Mouse (Mus musculus): Measurements from ENCODE around the gene Gtf2i. TPM values are rescaled to one million over a fixed set of nuclear protein-coding genes. Genes with fewer than 3 reads are reported as not detected.

The Gtf2i gene
- total and polyA plus RNA-seq, 3 experiments: 67.8 to 210 (median 187) TPM

DNA sequence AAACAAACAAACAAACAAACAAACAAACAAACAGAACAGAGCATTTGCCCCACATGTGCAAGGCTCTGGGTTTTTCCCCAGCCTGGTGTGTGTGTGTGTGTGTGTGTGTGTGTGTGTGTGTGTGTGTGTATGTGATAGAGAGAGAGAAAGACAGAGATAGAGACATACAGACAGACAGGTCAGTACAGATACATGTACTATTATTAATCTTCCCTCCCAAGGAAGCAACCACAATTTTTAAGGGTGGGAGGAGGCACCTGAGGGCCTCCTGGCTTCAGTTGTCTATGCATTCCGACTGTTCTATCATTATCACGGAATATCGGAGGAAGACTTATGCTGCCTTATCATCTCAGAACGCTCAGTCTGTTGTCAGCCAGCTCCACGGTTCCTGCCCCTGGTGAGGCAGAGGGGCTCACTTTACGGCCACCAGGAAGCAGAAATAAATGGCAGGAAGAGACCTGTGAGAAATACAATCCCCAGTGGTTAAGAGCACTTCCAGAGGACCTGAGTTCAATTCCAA, 14.0 kb upstream of the Gtf2i start:
- intact Hi-C loops (cut with DNase I): no loop called here
- H3K79me2 ChIP-seq (replicated peaks; ENCODE audit: control insufficient read depth, insufficient read depth, low read length): no peaks in the 10 kb centered on the region
- TF ChIP-seq EP300 (IDR thresholded peaks at IDR 0.05; ENCODE audit: insufficient read depth, low read depth, low read length) (no peak), CTCF (IDR thresholded peaks at IDR 0.05) (no peak), POLR2A (IDR thresholded peaks at IDR 0.05; ENCODE audit: insufficient read depth, low read depth, low read length) (no peak)
- WGBS: 36% methylated on average over 6 of the region's 6 CpGs
- H3K27ac ChIP-seq: no peak overlapping the region
- no peak overlapping the region for H3K4me3 ChIP-seq
- DNase-seq: no peak
- no peaks in the 10 kb centered on the region for H3K36me3 ChIP-seq (ENCODE audit: control insufficient read depth, insufficient read depth, low read length)
- no peaks in the 10 kb centered on the region for H3K27me3 ChIP-seq (ENCODE audit: control insufficient read depth, insufficient read depth, low read length)
- H3K9ac ChIP-seq (ENCODE audit: low read depth, low read length): no peak overlapping the region
- H3K4me1 ChIP-seq (ENCODE audit: control insufficient read depth, insufficient read depth, low read length): peaks cover 1% of the 10 kb centered on the region; the same call in 1 of the 2 replicates

DNA sequence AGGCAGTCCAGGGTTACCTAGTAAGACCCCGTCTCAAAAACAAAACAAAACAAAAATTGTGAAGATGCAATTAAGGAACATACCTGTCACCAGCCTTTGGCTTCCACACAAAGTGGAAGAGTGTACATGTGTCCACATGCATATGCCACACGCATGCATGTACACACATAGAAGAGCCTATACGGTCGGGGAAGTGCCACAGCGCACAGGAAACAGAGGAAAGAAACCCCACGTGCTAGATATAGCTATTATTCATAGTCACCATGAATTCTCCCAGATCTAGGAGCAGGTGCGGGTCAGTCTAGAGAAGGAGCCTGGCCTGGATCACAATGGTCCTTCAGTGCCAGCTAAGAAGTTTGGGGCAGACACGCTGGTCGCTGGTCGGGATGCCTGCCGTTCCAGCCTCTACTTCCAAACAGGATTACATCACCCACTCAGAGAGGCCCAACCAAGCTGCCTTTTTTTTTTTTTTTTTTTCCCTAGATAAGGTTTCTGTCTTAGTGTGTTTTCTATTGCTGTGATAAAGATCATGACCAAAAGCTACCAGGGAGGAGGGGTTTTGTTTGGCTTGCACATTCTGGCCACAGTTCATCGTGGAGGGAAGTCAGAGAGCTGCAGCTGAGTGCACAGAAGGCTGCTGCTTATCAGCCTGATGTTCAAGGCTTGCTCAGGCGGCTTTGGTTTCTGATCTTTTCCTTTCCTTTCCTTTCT, 11.5 kb upstream of the Gtf2i start:
- H3K79me2 ChIP-seq (replicated peaks; ENCODE audit: control insufficient read depth, insufficient read depth, low read length): no peaks in the 10 kb centered on the region
- H3K4me1 ChIP-seq (ENCODE audit: control insufficient read depth, insufficient read depth, low read length): peaks cover 1% of the 10 kb centered on the region; the same call in 1 of the 2 replicates
- no peak overlapping the region for H3K27ac ChIP-seq
- WGBS: 44% methylated on average over 13 of the region's 13 CpGs
- no peak for DNase-seq
- intact Hi-C loops (cut with DNase I): no loop called here
- H3K4me3 ChIP-seq: no peak overlapping the region
- no peaks in the 10 kb centered on the region for H3K27me3 ChIP-seq (ENCODE audit: control insufficient read depth, insufficient read depth, low read length)
- no peak overlapping the region for H3K9ac ChIP-seq (ENCODE audit: low read depth, low read length)
- no peak for TF ChIP-seq POLR2A (IDR thresholded peaks at IDR 0.05; ENCODE audit: insufficient read depth, low read depth, low read length)
- TF ChIP-seq CTCF (IDR thresholded peaks at IDR 0.05): no peak
- TF ChIP-seq EP300 (IDR thresholded peaks at IDR 0.05; ENCODE audit: insufficient read depth, low read depth, low read length): no peak
- no peaks in the 10 kb centered on the region for H3K36me3 ChIP-seq (ENCODE audit: control insufficient read depth, insufficient read depth, low read length)

DNA sequence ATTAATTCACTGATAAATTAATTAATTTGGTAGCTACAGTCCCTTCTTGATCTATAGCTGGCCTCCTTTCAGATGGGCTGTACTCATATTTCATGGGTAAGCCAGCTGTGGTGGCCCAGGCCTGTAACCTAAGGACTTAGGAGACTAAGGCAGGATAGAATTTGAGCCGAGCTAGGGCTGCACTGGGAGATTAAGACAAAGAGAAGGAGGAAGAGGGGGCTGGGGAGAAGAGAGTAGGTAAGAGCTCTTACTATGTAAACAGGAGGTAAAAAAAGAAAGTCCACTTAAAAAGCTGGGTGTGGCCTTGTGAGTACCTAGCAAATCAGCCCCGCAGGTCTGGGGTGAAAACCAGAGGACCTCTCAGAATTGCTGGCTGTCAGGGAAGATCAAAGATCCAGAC, 9.3 kb upstream of the Gtf2i start:
- H3K4me3 ChIP-seq: no peak overlapping the region
- no peaks in the 10 kb centered on the region for H3K27me3 ChIP-seq (ENCODE audit: control insufficient read depth, insufficient read depth, low read length)
- TF ChIP-seq CTCF (IDR thresholded peaks at IDR 0.05): no peak
- no peak overlapping the region for H3K9ac ChIP-seq (ENCODE audit: low read depth, low read length)
- H3K79me2 ChIP-seq (replicated peaks; ENCODE audit: control insufficient read depth, insufficient read depth, low read length): no peaks in the 10 kb centered on the region
- H3K4me1 ChIP-seq (ENCODE audit: control insufficient read depth, insufficient read depth, low read length): no peaks in the 10 kb centered on the region
- H3K36me3 ChIP-seq (ENCODE audit: control insufficient read depth, insufficient read depth, low read length): no peaks in the 10 kb centered on the region
- 48% methylated on average over 2 of the region's 2 CpGs for WGBS
- H3K27ac ChIP-seq: no peak overlapping the region
- no peak for DNase-seq
- intact Hi-C loops (cut with DNase I): no loop called here

- H3K27ac ChIP-seq: no peak overlapping the region
- no peaks in the 10 kb centered on the region for H3K79me2 ChIP-seq (replicated peaks; ENCODE audit: control insufficient read depth, insufficient read depth, low read length)
- 79% methylated on average over 13 of the region's 13 CpGs for WGBS
- intact Hi-C loops (cut with DNase I): no loop called here
- no peak overlapping the region for H3K9ac ChIP-seq (ENCODE audit: low read depth, low read length)
- no peaks in the 10 kb centered on the region for H3K4me1 ChIP-seq (ENCODE audit: control insufficient read depth, insufficient read depth, low read length)
- no peak for TF ChIP-seq POLR2A (IDR thresholded peaks at IDR 0.05; ENCODE audit: insufficient read depth, low read depth, low read length)
- H3K4me3 ChIP-seq: no peak overlapping the region
- H3K27me3 ChIP-seq (ENCODE audit: control insufficient read depth, insufficient read depth, low read length): no peaks in the 10 kb centered on the region
- H3K36me3 ChIP-seq (ENCODE audit: control insufficient read depth, insufficient read depth, low read length): no peaks in the 10 kb centered on the region
- no peak for DNase-seq
Measured at GRCm38 (mm10) chr5:134323311-134323710, 8.8 kb upstream of the Gtf2i start.

DNA sequence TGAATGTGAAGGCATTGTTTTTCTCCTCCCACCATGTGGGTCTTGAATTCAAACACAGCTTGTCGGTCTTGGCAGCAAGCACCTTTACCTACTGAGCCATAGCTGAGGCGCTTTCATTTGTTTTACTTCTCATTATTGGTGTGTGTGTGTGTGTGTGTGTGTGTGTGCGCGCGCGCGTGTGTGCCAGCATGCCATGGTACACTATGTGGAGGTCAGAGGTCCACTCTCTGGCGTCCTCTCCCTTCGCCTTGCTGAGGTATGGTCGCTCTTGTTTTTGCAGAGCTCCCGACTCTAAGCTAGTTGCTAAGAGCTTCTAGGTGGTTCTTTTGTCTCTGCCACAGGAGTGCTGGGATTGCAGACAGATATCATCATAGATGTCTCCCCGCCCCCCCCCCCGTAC, 7.8 kb upstream of the Gtf2i start:
- WGBS: 89% methylated on average over 13 of the region's 13 CpGs
- no peaks in the 10 kb centered on the region for H3K79me2 ChIP-seq (replicated peaks; ENCODE audit: control insufficient read depth, insufficient read depth, low read length)
- DNase-seq: no peak
- H3K4me3 ChIP-seq: no peak overlapping the region
- TF ChIP-seq EP300 (IDR thresholded peaks at IDR 0.05; ENCODE audit: insufficient read depth, low read depth, low read length) (no peak), CTCF (IDR thresholded peaks at IDR 0.05) (no peak), POLR2A (IDR thresholded peaks at IDR 0.05; ENCODE audit: insufficient read depth, low read depth, low read length) (no peak)
- no peak overlapping the region for H3K9ac ChIP-seq (ENCODE audit: low read depth, low read length)
- no peaks in the 10 kb centered on the region for H3K36me3 ChIP-seq (ENCODE audit: control insufficient read depth, insufficient read depth, low read length)
- no peaks in the 10 kb centered on the region for H3K4me1 ChIP-seq (ENCODE audit: control insufficient read depth, insufficient read depth, low read length)
- H3K27me3 ChIP-seq (ENCODE audit: control insufficient read depth, insufficient read depth, low read length): no peaks in the 10 kb centered on the region
- no peak overlapping the region for H3K27ac ChIP-seq
- intact Hi-C loops (cut with DNase I): no loop called here

DNA sequence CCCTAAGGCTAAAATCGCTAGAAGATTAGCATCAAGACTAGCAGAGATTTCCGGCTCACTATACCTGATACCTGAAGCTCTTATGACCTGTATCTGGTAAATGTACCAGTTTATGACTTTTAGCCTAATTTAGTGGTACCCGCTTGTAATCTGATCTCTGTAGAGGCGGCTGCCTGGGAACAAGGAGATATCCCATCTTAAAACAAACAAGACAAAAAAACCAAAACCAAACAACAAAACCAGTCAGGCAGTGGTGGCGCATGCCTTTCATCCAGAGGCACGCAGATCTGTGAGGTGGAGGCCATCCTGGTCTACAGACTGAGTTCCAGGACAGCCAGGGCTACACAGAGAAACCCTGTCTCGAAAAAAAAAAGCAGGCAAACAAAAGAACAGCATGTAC, 7.1 kb upstream of the Gtf2i start:
- intact Hi-C loops (cut with DNase I): no loop called here
- WGBS: 80% methylated on average over 7 of the region's 7 CpGs
- Histone ChIP-seq H3K36me3 (ENCODE audit: control insufficient read depth, insufficient read depth, low read length) (no peaks in the 10 kb centered on the region), H3K4me1 (ENCODE audit: control insufficient read depth, insufficient read depth, low read length) (no peaks in the 10 kb centered on the region), H3K27me3 (ENCODE audit: control insufficient read depth, insufficient read depth, low read length) (no peaks in the 10 kb centered on the region), H3K4me3 (no peak overlapping the region), H3K9ac (ENCODE audit: low read depth, low read length) (no peak overlapping the region), H3K27ac (no peak overlapping the region), H3K79me2 (replicated peaks; ENCODE audit: control insufficient read depth, insufficient read depth, low read length) (no peaks in the 10 kb centered on the region)
- no peak for TF ChIP-seq EP300 (IDR thresholded peaks at IDR 0.05; ENCODE audit: insufficient read depth, low read depth, low read length)
- no peak for DNase-seq

Data from heart, adult 2 months (tissue).